In genomic region chr9:13105426-13105825, GRCm38 (mm10) we compare ENCODE assay signal across 14 mouse cellular contexts.
"Had no signal": no experiment of that assay in that cellular context is flagged by ENCODE, and none has a peak within 500 bp of the region (broad histone marks: within the 10 kb centered on the region; RNA-seq: fewer than 3 reads in every experiment).

No protein-coding gene starts in this region.

- DNase-seq: lung, adult 18-20 months; lung, embryonic 14.5 days; lung, postnatal 10 days; lung, postnatal 4 days; right cerebral cortex, postnatal 14 days; thymus, adult 2 months; thymus, postnatal 25 days; thymus, postnatal 4 days had no signal

- H3K4me1 ChIP-seq: midbrain, embryonic 10.5 days; midbrain, embryonic 12.5 days; midbrain, embryonic 15.5 days; neural tube, embryonic 12.5 days had no signal

- H3K9ac ChIP-seq: liver, embryonic 14.5 days; lung, embryonic 14.5 days; midbrain, embryonic 12.5 days; midbrain, embryonic 15.5 days; neural tube, embryonic 12.5 days had no signal

- H3K36me3 ChIP-seq: midbrain, embryonic 10.5 days; midbrain, embryonic 12.5 days; midbrain, embryonic 15.5 days; neural tube, embryonic 12.5 days had no signal

- H3K4me2 ChIP-seq: liver, embryonic 11.5 days; lung, embryonic 14.5 days; midbrain, embryonic 12.5 days; midbrain, embryonic 15.5 days; neural tube, embryonic 12.5 days had no signal

- ATAC-seq: midbrain, embryonic 15.5 days had no signal

- H3K27me3 ChIP-seq: midbrain, embryonic 12.5 days; midbrain, embryonic 15.5 days; neural tube, embryonic 12.5 days had no signal

- H3K9me3 ChIP-seq: midbrain, embryonic 10.5 days; midbrain, embryonic 12.5 days; midbrain, embryonic 15.5 days; neural tube, embryonic 12.5 days had no signal

- H3K27ac ChIP-seq: liver, embryonic 14.5 days; midbrain, embryonic 10.5 days; midbrain, embryonic 12.5 days; midbrain, embryonic 15.5 days; neural tube, embryonic 12.5 days had no signal

- H3K4me3 ChIP-seq: midbrain, embryonic 10.5 days; midbrain, embryonic 12.5 days; midbrain, embryonic 15.5 days; neural tube, embryonic 12.5 days had no signal
